Mouse (Mus musculus): ENCODE data around the gene Robo3.

DNA sequence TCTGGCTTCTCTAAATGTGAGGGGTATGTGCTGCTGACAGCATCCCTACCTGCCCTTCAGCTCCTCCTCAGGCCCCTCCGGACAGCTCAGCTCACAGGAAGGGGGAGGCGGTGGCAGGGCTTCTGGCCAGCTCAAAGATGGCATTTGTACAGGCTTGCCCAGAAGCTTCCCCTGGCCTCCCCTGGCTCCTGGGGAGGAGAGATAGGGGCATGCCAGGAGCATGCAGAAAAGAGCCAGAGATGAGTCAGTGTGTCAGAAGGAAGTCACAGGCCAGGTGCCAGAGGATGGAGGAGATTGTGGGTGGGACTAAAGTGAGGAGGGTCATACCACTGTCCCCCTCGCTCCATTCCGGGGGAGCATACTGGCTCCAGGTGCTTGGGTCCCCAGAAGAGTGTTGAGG, 14.3 kb downstream of the Robo3 start:
- no peak for TF ChIP-seq CTCF (IDR thresholded peaks at IDR 0.05; ENCODE audit: low read depth)
- no peak for TF ChIP-seq EP300 (IDR thresholded peaks at IDR 0.05; ENCODE audit: low read depth)
